ENCODE assay signal across 8 mouse cellular contexts in the genomic region with DNA sequence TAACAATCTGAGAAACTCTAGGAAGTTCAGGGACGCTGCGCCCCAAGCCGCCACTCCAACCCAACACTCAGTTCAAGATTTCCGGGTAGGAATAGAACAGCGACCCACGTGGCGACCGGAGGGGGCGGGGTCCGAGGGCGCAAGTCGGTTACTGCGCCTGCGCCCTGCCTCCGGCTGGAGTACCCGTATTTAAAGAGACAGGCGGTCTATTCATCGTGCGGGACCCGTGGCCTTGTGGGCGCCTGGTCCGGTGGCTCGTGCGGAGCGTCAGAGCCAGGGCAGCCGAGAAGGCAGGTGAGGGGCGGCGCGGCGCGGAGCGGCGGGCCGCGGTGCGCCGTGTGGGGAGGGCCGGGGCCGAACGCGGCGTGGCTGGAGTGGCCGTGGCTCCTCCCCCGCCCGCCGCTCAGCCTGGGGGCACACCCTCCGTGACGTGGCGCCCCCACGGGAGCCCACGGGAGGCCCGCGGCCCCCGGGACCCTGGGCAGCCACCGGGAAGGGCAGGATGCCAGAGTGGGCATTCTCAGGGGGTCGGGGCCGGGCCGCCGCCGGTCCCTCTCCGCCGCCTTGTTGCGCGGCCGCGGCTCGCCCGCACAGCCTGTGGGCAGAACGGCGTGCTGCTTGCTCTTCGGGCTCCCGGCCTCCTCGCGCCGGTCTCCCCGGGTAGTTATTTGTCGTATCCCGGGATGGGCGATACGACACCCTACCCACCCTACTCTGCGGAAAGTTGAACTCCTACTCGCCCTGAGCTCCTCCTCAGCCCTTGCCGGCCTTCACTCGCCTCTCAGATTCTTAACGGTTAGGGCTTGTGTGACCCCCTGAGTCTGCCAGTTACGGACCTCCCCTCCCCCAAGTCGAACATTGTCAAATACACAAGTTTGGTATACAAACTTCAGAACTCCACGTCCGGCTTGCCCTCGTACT. TPM values are rescaled to one million over a fixed set of nuclear protein-coding genes. Genes with fewer than 3 reads are reported as not detected.
DNase-seq lines count a peak whose midpoint lies in the region; ATAC-seq and TF ChIP-seq lines count a peak whose summit lies in the region.

Lig3 (plus strand) TSS at position 126 of the 921 bp plus-strand sequence.

- peak; percentile 95 for TF ChIP-seq POLR2A in CH12.LX (IDR thresholded peaks at IDR 0.05; ENCODE audit: low read depth, low read length)

- H3K27me3 ChIP-seq in CH12.LX (replicated peaks): no peaks in the 10 kb centered on the region
- no peaks in the 10 kb centered on the region for H3K27me3 ChIP-seq in forebrain, embryonic 11.5 days (ENCODE audit: control insufficient read depth, insufficient read depth, low read length)
- H3K27me3 ChIP-seq in heart, embryonic 16.5 days (ENCODE audit: control insufficient read depth, insufficient read depth, low read length): no peaks in the 10 kb centered on the region
- H3K27me3 ChIP-seq in liver, embryonic 15.5 days: no peaks in the 10 kb centered on the region
- no peaks in the 10 kb centered on the region for H3K27me3 ChIP-seq in neural tube, embryonic 12.5 days (replicated peaks)

- peak; percentile 20; the same call in 1 of the 2 replicates for TF ChIP-seq EP300 in CH12.LX (IDR thresholded peaks at IDR 0.05; ENCODE audit: low read length)

- peak; percentile 96 for DNase-seq in CH12.LX (ENCODE audit: extremely low read depth)
- DNase-seq in c-Kit-positive CD71-positive TER-119-negative erythroid progenitor cells, embryonic 14.5 days (ENCODE audit: low read depth): peak; percentile 87
- peak; percentile 96 for DNase-seq in forebrain, embryonic 11.5 days (ENCODE audit: low spot score)
- peak; percentile 96 to 99 for DNase-seq in kidney, postnatal 36 days
- DNase-seq in telencephalon, adult 2 months (ENCODE audit: low read depth, low spot score): peak; percentile 79

- peak within 1 kb of the TSS; percentile 94 for H3K9ac ChIP-seq in CH12.LX (ENCODE audit: insufficient read depth, low read depth)
- H3K9ac ChIP-seq in forebrain, embryonic 11.5 days (ENCODE audit: low read length): peak within 1 kb of the TSS; percentile 97
- peak within 1 kb of the TSS; percentile 99 for H3K9ac ChIP-seq in heart, embryonic 16.5 days (ENCODE audit: low read length)
- peak within 1 kb of the TSS; percentile 91 for H3K9ac ChIP-seq in liver, embryonic 15.5 days
- H3K9ac ChIP-seq in neural tube, embryonic 12.5 days: peak within 1 kb of the TSS; percentile 94

- no peak for TF ChIP-seq CTCF in CH12.LX (conservative IDR thresholded peaks at IDR 0.05 in 1 of 2, IDR thresholded peaks at IDR 0.05 in 1 of 2; ENCODE audit: low read depth in 2 of 2, low read length in 2 of 2)

- TF ChIP-seq RAD21 in CH12.LX (IDR thresholded peaks at IDR 0.05; ENCODE audit: low read depth, low read length): no peak

- in situ Hi-C loops in CH12.LX (cut with MboI; ENCODE audit: low pct_ligation_motif_present, low pct_unique_long_range_greater_than_20kb, low sequenced_read_pairs): no loop called here

- H3K4me3 ChIP-seq in CH12.LX (replicated peaks in 1 of 3; ENCODE audit: low read depth in 2 of 3, low read length in 2 of 3, poor library complexity in 1 of 3): peak within 1 kb of the TSS; percentile 76 to 98 (median 80)
- H3K4me3 ChIP-seq in forebrain, embryonic 11.5 days (ENCODE audit: low read depth, low read length): peak within 1 kb of the TSS; percentile 93
- H3K4me3 ChIP-seq in heart, embryonic 16.5 days (ENCODE audit: low read length): peak within 1 kb of the TSS; percentile 95
- H3K4me3 ChIP-seq in liver, embryonic 15.5 days (replicated peaks): peak within 1 kb of the TSS; percentile 97
- H3K4me3 ChIP-seq in neural tube, embryonic 12.5 days: peak within 1 kb of the TSS; percentile 86

- under 1% methylated on average over 86 of the region's 90 CpGs for WGBS in forebrain, embryonic 11.5 days
- under 1% methylated on average over 75 of the region's 90 CpGs for WGBS in heart, embryonic 16.5 days
- under 1% methylated on average over 82 of the region's 90 CpGs for WGBS in liver, embryonic 15.5 days (ENCODE audit: insufficient replicate concordance)
- WGBS in neural tube, embryonic 12.5 days: under 1% methylated on average over 81 of the region's 90 CpGs

- peak within 1 kb of the TSS; percentile 65 for H3K27ac ChIP-seq in CH12.LX (ENCODE audit: insufficient read depth, low read depth)
- H3K27ac ChIP-seq in forebrain, embryonic 11.5 days (ENCODE audit: low read depth, low read length): peak within 1 kb of the TSS; percentile 89
- peak within 1 kb of the TSS; percentile 94 for H3K27ac ChIP-seq in heart, embryonic 16.5 days (ENCODE audit: low read length)
- peak within 1 kb of the TSS; percentile 83 for H3K27ac ChIP-seq in liver, embryonic 15.5 days (replicated peaks)
- H3K27ac ChIP-seq in neural tube, embryonic 12.5 days: peak within 1 kb of the TSS; percentile 88

- ATAC-seq in forebrain, embryonic 11.5 days (replicated peaks; ENCODE audit: low FRiP score): peak; percentile 94
- peak; percentile 97 for ATAC-seq in heart, embryonic 16.5 days (replicated peaks; ENCODE audit: extremely low read depth, insufficient read depth, low FRiP score)
- ATAC-seq in liver, embryonic 15.5 days (ENCODE audit: insufficient read depth): peak; percentile 92
- peak; percentile 97 for ATAC-seq in neural tube, embryonic 12.5 days (ENCODE audit: low FRiP score, low read depth)

- H3K79me2 ChIP-seq in CH12.LX (replicated peaks; ENCODE audit: control insufficient read depth, extremely low read depth, insufficient read depth, poor library complexity, severe bottlenecking): peaks cover 33% of the 10 kb centered on the region

- peaks cover 28 to 55% of the 10 kb centered on the region in 2 experiments for H3K36me3 ChIP-seq in CH12.LX (replicated peaks in 1 of 2; ENCODE audit: control insufficient read depth in 1 of 2, insufficient read depth in 1 of 2, low read length in 1 of 2)
- no peaks in the 10 kb centered on the region; the same call in 1 of the 2 replicates for H3K36me3 ChIP-seq in forebrain, embryonic 11.5 days (ENCODE audit: control insufficient read depth, insufficient read depth, low read length)
- peaks cover 20% of the 10 kb centered on the region for H3K36me3 ChIP-seq in heart, embryonic 16.5 days (ENCODE audit: control insufficient read depth, insufficient read depth)
- 0 out of 2 replicates have a peak, but pooled peaks cover 21% of the 10 kb centered on the region for H3K36me3 ChIP-seq in liver, embryonic 15.5 days (replicated peaks)
- peaks cover 29% of the 10 kb centered on the region for H3K36me3 ChIP-seq in neural tube, embryonic 12.5 days

- dilution Hi-C loops in CH12.LX (cut with MboI; ENCODE audit: extremely low pct_ligation_motif_present, extremely low pct_unique_long_range_greater_than_20kb, low sequenced_read_pairs): no loop called here

- H3K9me3 ChIP-seq in CH12.LX (replicated peaks; ENCODE audit: low read length): peaks cover 8% of the 10 kb centered on the region
- H3K9me3 ChIP-seq in forebrain, embryonic 11.5 days (ENCODE audit: control insufficient read depth, low read length): no peaks in the 10 kb centered on the region
- no peaks in the 10 kb centered on the region for H3K9me3 ChIP-seq in heart, embryonic 16.5 days (replicated peaks; ENCODE audit: control insufficient read depth, low read length)
- no peaks in the 10 kb centered on the region for H3K9me3 ChIP-seq in liver, embryonic 15.5 days (replicated peaks)
- H3K9me3 ChIP-seq in neural tube, embryonic 12.5 days: no peaks in the 10 kb centered on the region

- H3K4me2 ChIP-seq in CH12.LX (ENCODE audit: insufficient read depth, low read depth, poor library complexity, severe bottlenecking): peak within 1 kb of the TSS; percentile 92
- peak within 1 kb of the TSS; percentile 57 for H3K4me2 ChIP-seq in forebrain, embryonic 11.5 days (ENCODE audit: low read depth, low read length, severe bottlenecking)
- peak within 1 kb of the TSS; percentile 89 for H3K4me2 ChIP-seq in heart, embryonic 16.5 days (ENCODE audit: low read depth, low read length)
- H3K4me2 ChIP-seq in liver, embryonic 15.5 days: peak within 1 kb of the TSS; percentile 74
- peak within 1 kb of the TSS; percentile 61 for H3K4me2 ChIP-seq in neural tube, embryonic 12.5 days (replicated peaks)

- peaks cover 0 to 42% of the 10 kb centered on the region in 2 experiments; a peak in 3 of 4 replicates for H3K4me1 ChIP-seq in CH12.LX (ENCODE audit: control insufficient read depth in 1 of 2, insufficient read depth in 2 of 2)
- H3K4me1 ChIP-seq in forebrain, embryonic 11.5 days (replicated peaks; ENCODE audit: control insufficient read depth, insufficient read depth, low read length): peaks cover 5% of the 10 kb centered on the region; the same call in 1 of the 2 replicates
- peaks cover 16% of the 10 kb centered on the region for H3K4me1 ChIP-seq in heart, embryonic 16.5 days (ENCODE audit: control insufficient read depth, insufficient read depth, low read length)
- peaks cover 42% of the 10 kb centered on the region for H3K4me1 ChIP-seq in liver, embryonic 15.5 days (replicated peaks)
- H3K4me1 ChIP-seq in neural tube, embryonic 12.5 days: peaks cover 14% of the 10 kb centered on the region

TF ChIP-seq in CH12.LX, 34 proteins besides CTCF, POLR2A, EP300 and RAD21 (continues in another document):
- TF ChIP-seq E2F4 (IDR thresholded peaks at IDR 0.05; ENCODE audit: insufficient replicate concordance, low read depth, low read length) (no peak), MAZ (IDR thresholded peaks at IDR 0.05; ENCODE audit: low read depth, low read length) (peak; percentile 72), BHLHE40 (IDR thresholded peaks at IDR 0.05; ENCODE audit: low read depth, low read length) (peak; percentile 79), MAFK (IDR thresholded peaks at IDR 0.05; ENCODE audit: insufficient replicate concordance, low read length) (no peak), PAX5 (IDR thresholded peaks at IDR 0.05; ENCODE audit: low read length) (no peak), NRF1 (IDR thresholded peaks at IDR 0.05; ENCODE audit: low read depth, low read length) (peak; percentile 92), RCOR1 (conservative IDR thresholded peaks at IDR 0.05; ENCODE audit: low read depth, low read length) (peak; percentile 54; the same call in 1 of the 2 replicates), CHD2 (IDR thresholded peaks at IDR 0.05; ENCODE audit: low read length) (peak; percentile 49; the same call in 1 of the 2 replicates), MAX (IDR thresholded peaks at IDR 0.05; ENCODE audit: low read length) (peak; percentile 99), ZMIZ1 (IDR thresholded peaks at IDR 0.05; ENCODE audit: low read depth, low read length) (peak; percentile 88), POLR2AphosphoS2 (IDR thresholded peaks at IDR 0.05; ENCODE audit: low read depth, low read length) (peak; percentile 88; the same call in 1 of the 2 replicates)

RNA-seq across cellular contexts. Expression of gene Lig3, which starts in this region (rescaled TPM):
- 45.2 and 63.5 TPM in 2 replicates for total RNA-seq in CH12.LX (2012; rRNA removed)
- 40.9 and 45.7 TPM in 2 replicates for total RNA-seq in CH12.LX (2014; rRNA removed)
- 97.4 and 101 TPM in 2 replicates for polyA plus RNA-seq in CH12.LX (2012; ENCODE audit: insufficient read length, low read depth)
- 57.0 and 58.4 TPM in 2 replicates for polyA plus RNA-seq in forebrain, embryonic 11.5 days (2014; fragmentation: Nextera tagmentation; extraction: Ambion mirVana)
- polyA plus RNA-seq in heart, embryonic 16.5 days (2015; fragmentation: Nextera tagmentation; extraction: Ambion mirVana): 16.6 and 17.6 TPM in 2 replicates
- polyA plus RNA-seq in liver, embryonic 15.5 days (2015; fragmentation: Nextera tagmentation; extraction: Ambion mirVana): 6.6 and 8.4 TPM in 2 replicates
- 40.7 and 42.6 TPM in 2 replicates for polyA plus RNA-seq in neural tube, embryonic 12.5 days (2016; fragmentation: Nextera tagmentation; extraction: Ambion mirVana)

Comparison
In these comparisons a context has a peak if more than half of its experiments do, and no peak if none do; other contexts are left out.
1. Peak in every context shown above with its lines: DNase-seq, ATAC-seq, H3K4me3 ChIP-seq and H3K27ac ChIP-seq.